Mouse (Mus musculus): ENCODE measurements at regions not wholly inside any gene's neighbourhood (a gene's known extent, or its start where the extent isn't known, plus 50 kb on each side); places are given as distances from the start of the nearest gene placed in this dataset.

DNA sequence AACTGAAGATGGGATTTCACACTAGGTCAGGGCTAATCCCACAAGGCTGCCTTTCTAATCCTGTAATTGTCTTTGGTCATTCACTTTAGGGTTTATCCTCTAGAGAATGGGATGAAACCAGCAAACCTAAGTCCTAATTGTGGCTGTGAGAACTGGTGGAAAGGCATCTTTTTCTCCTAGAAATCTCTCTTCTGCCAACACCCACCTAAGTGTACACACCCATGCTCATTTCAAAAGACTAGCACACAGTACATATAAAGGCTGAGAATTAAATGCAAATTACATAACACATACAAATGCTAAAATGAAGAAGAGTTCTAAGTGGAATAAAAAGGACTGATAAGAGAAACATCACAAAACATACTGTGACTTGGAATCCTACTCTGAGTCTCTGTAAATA is 579.5 kb downstream of the Eepd1 start:
- DNase-seq: no peak

DNA sequence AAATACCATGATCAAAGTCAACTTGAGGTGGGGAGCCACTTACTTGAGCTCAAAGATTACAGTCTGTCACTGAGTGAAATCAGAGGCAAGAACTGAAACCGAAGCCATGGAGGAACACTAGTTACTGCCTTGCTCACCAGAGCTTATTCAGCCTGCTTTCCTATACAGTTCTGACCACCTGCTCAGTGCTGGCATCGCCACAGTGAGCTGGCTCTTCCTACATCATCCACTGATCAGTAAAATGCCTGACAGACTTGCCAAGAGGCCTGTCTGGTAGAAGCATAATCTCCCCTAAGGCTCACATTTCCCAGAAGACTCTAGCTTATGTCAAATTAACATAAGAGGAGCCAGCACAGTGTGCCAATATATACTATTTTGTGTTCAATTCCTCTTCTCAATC is 595.7 kb downstream of the Eepd1 start:
- peak in 1 of 2 experiments; percentile 4 for DNase-seq

DNA sequence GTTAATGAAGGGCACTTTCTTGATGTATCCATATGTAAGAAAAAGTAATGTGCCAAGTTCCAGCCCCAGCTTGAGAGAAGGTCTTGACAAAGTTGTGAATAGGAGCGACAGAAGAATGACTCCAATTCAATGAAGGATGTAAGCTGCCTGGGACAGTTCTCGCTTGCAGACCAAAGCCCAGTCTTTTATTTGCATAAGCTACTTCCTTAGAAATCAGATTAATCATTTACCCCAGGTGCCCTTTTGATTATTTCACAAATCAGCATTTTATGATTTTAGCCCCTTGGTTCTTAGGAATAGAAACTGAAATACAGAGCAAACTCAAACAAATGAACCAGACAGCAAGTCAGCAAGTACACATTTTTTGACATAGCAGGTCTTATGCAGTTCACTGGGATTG is 605.2 kb downstream of the Eepd1 start:
- DNase-seq: no peak

DNA sequence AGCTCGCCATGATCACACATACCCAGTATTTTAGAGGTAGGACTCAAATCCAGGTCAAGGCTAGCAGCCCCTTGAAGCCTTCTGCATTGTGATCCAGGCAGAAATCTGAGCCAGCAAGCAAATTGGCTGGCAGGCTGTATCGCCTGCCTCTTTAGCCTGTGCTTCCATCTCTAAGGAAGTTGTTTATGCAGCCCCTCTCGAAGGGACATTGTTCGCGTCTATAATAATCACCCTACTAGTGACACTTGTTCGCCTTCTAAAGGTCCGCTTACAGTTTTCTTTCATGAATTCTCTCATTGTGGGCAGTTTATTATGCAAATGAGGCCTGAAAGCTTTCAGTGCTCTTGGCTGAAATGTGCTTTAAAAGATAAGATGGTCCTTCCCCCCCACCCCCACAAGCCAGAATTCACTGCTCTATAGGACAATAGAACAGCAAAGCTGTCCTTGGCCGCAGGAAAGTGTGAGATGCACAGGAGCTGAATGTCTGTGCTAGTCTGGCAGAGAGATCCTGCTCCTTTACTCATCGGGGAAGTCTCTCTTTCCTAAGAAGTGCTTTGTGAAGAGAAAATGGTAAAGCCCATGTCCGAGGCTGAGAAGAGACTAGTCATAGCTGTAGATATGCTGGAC is 610.8 kb downstream of the Eepd1 start:
- DNase-seq: no peak

DNA sequence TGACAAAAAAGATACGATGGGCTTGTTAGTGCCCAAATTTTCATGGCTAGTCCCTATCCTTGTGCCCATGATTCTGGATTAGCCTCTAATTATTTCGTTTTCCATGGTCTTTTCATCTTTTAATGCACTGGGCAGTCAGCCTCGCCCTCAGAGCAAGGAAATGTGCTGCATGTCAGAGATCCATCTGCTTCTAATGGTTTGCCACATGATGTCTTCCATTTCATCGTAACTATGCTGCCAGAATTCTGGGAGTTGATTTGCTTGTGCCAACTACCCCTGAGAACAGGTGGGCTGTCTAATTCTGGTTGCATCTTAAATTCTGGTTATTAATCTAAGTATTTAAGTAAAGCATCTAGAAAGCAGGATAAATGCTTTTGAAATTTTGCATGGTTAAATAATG is 622.8 kb downstream of the Eepd1 start:
- DNase-seq: no peak

DNA sequence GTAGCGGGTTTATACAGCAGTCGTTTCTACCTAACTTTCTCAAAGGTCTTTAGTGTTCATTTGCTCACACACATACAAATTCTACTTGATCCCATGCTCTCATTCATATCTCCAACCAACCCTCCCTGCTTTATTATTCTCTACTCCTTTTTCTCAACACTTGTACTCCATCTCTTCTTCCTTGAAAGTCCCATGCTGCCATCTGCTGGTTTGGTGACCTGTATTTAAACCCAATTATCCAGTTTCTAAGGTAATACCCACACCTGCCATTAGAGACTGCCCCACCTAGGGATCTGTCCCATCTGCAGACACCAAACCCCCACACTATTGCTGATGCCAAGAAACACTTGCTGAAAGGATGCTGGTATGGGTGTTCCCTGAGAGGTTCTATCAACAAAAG is 611.5 kb upstream of the B3gat1 start:
- no peak for DNase-seq

DNA sequence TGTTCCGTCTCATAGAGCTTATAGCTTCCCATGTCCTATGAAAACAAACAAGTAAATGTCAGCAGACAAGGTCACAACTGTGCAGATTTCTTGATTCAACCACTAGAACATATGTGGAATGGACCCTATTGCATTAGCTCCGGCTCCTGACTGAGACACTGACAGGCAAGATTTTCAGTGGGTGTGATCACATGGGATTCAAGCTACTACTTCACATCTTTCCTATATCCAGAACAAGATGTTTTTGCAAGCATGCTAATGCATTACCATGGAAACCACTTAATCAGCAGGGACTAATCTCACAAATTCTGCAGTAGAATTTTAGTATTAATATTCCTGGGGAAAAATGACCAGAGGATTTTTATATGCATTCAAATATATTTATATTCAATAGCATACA is 598.9 kb upstream of the B3gat1 start:
- DNase-seq: no peak
